Mouse (Mus musculus) stomach, postnatal 0 days (tissue): Measurements from ENCODE around the gene Gast. TPM values are rescaled to one million over a fixed set of nuclear protein-coding genes. Genes with fewer than 3 reads are reported as not detected.
"Not testable (repeated sequence)": the region's sequence is repeated elsewhere in the genome, so short reads cannot be mapped to it uniquely, and the experiment has no call there.

ENCODE experiments used
- ATAC-seq: fragments of 200-750 bp; cut with Nextera tagmentation; 2 replicates; pipeline ENCODE4 v1.8.0; 2017; ENCODE audit not compliant: low FRiP score, low TSS enrichment
- DNase-seq: peaks from one replicate; pipeline ENCODE4 v3.0.0-alpha.2; 2016; ENCODE audit warnings: low spot score
- H3K27ac ChIP-seq: fragments of 300-500 bp; sonication (generic); replicated peaks from 2 replicates; pipeline ENCODE4 v1.5.1; 2014; ENCODE audit warnings: mild to moderate bottlenecking, control low read depth
- H3K27me3 ChIP-seq: fragments of 300-500 bp; sonication (generic); 2 replicates; pipeline ENCODE4 v1.6.1; 2014; ENCODE audit warnings: low read length; ENCODE audit not compliant: control insufficient read depth, insufficient read depth
- H3K36me3 ChIP-seq: fragments of 300-500 bp; sonication (generic); 2 replicates; pipeline ENCODE4 v1.6.1; 2014; ENCODE audit warnings: low read length, mixed read lengths; ENCODE audit not compliant: control insufficient read depth, insufficient read depth
- H3K4me1 ChIP-seq: fragments of 300-500 bp; sonication (generic); replicated peaks from 2 replicates; pipeline ENCODE4 v1.6.1; 2014; ENCODE audit warnings: antibody characterized with exemption; ENCODE audit not compliant: control insufficient read depth, insufficient read depth
- H3K4me2 ChIP-seq: fragments of 300-500 bp; sonication (generic); replicated peaks from 2 replicates; pipeline ENCODE4 v1.6.1; 2014; ENCODE audit warnings: low read depth, mild to moderate bottlenecking, control low read depth, moderate library complexity
- H3K4me3 ChIP-seq: fragments of 300-500 bp; sonication (generic); 2 replicates; pipeline ENCODE4 v1.5.1; 2014; ENCODE audit warnings: low read depth, low read length, control low read depth
- H3K9ac ChIP-seq: fragments of 300-500 bp; sonication (generic); 2 replicates; pipeline ENCODE4 v1.6.1; 2014; ENCODE audit warnings: mild to moderate bottlenecking, low read length, control low read depth, mixed read lengths
- H3K9me3 ChIP-seq: fragments of 300-500 bp; sonication (generic); 2 replicates; pipeline ENCODE4 v1.6.1; 2016; ENCODE audit warnings: low read length; ENCODE audit not compliant: control insufficient read depth
- CTCF ChIP-seq: IDR thresholded peaks from 2 replicates; pipeline ENCODE4 v1.5.1; 2016; ENCODE audit warnings: antibody characterized with exemption, low read depth, mild to moderate bottlenecking, moderate library complexity
- EP300 ChIP-seq: optimal IDR thresholded peaks from 2 replicates; pipeline ENCODE3; 2016; ENCODE audit warnings: antibody characterized with exemption
- WGBS: fragments of 180-500 bp; shearing (Covaris S2); extraction: QIAGEN DNeasy Blood & Tissue Kit; methylation state at CpG from one replicate; pipeline ENCODE4 v1.1.7; 2014; 5-methylcytosine and 5-hydroxymethylcytosine counted together
- polyA plus RNA-seq: library from polyadenylated mRNA; unstranded; fragments of >200 nt; fragmentation: Nextera tagmentation; extraction: Ambion mirVana; gene quantifications from 2 replicates; pipeline ENCODE4 v1.2.1, GENCODE M21; 2015

Gast gene
- polyA plus RNA-seq, 1 experiment from 2014 or later = 84.7 TPM

DNA sequence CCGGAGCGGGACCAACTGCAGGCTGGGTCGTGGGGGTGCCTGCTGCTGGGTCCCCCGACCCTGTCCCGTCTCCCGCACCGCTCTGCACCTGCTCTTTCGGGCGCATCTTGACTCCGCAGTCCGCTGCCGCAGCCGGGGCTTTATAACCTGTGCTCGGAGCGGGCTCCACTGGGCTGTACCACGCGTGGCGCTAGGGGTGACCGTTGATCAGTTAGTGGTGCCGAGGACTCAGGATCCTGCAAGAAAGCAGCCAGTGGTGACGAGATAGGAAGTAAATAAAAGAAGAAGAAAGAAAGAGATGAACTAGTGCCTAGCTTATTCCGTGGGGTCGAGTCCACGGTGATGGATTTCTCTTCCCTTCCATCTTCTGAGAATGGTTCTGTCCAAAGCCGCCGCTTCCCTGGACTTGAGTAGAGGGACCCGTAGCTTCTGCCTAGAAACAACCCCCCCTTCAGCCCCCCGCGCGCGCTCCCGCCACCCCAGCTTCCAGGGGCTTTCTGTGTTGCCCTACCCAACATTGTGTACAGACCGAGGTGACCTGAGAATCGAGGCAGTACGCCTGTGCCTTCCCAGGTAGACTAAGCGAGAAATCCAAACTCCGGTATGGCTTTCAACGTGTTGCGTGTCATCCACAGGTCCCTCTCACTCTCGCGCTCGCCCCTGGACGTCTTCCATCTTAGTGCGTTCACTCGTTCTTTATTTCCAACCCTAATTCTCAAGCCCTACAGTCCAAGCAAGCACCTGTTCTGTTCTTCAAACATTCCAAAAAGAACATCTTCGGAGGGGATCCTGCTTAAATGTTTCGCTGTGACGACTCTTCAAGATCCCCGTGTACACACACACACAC, 22.0 kb downstream of the Gast start, which contains the start of gene Hap1:
Hap1 (minus strand) TSS at position 157 of the 847 bp plus-strand sequence.
- peak; percentile 76 for DNase-seq
- Histone ChIP-seq H3K36me3 (no peaks in the 10 kb centered on the region), H3K4me3 (peak within 1 kb of the TSS; percentile 66), H3K27me3 (peaks cover 3% of the 10 kb centered on the region; the same call in 1 of the 2 replicates), H3K27ac (0 out of 2 replicates have a peak within 1 kb of the TSS, but pooled peaks have one; percentile 24), H3K9ac (peak within 1 kb of the TSS; percentile 61), H3K9me3 (no peaks in the 10 kb centered on the region), H3K4me1 (no peaks in the 10 kb centered on the region), H3K4me2 (peak within 1 kb of the TSS; percentile 100)
- 3% methylated on average over 46 of the region's 49 CpGs for WGBS
- peak; percentile 63 for ATAC-seq
- no peak for TF ChIP-seq EP300
- TF ChIP-seq CTCF = no peak

DNA sequence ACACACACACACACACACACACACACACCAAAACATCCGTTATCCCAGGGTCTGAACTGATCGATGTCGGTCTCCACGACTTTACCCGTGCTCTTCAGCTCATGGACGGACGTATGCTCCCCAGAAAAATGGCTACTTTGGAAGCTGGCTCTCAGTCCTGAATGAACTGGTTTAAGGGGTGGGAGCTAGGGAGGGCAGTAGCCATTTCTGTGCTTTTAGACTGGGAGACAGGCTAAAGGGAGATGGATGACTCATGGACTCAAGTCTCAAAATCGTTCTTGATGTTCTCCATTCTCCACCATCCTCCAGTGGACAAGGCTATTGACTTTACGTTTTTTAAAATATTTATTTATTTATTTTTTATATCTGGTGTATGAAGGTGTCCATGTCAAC, 22.6 kb downstream of the Gast start:
- Histone ChIP-seq H3K4me1 (no peaks in the 10 kb centered on the region), H3K27ac (no peak overlapping the region), H3K9me3 (no peaks in the 10 kb centered on the region), H3K4me2 (peak overlapping the region; percentile 100), H3K27me3 (peaks cover 3% of the 10 kb centered on the region; the same call in 1 of the 2 replicates), H3K36me3 (no peaks in the 10 kb centered on the region), H3K9ac (no peak overlapping the region), H3K4me3 (peak overlapping the region; percentile 66; the same call in 1 of the 2 replicates)
- TF ChIP-seq CTCF (no peak), EP300 (no peak)
- 21% methylated on average over 9 of the region's 9 CpGs for WGBS
- DNase-seq (no peak), ATAC-seq (no peak)

DNA sequence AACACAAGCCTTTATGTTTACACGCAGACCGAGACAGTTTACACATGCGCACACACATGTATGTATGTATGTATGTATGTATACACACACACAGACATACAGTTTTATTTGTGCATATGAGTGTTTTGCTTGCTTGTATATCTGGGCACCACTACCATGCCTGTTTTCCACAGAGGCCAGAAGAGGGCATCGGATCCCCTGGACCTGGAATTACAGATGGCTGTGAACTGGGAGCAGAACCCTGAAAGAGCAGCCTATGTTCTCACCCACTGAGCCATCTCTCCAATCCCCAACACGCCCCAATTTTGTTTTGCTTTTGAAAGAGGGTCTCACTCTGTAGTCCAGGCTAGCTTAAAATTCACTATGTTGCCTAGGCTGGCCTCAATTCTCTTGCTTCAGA, 23.2 kb downstream of the Gast start:
- Histone ChIP-seq H3K36me3 (no peaks in the 10 kb centered on the region), H3K9ac (no peak overlapping the region), H3K9me3 (no peaks in the 10 kb centered on the region), H3K27me3 (peaks cover 3% of the 10 kb centered on the region; the same call in 1 of the 2 replicates), H3K4me3 (no peak overlapping the region), H3K27ac (no peak overlapping the region), H3K4me2 (no peak overlapping the region), H3K4me1 (no peaks in the 10 kb centered on the region)
- WGBS = 47% methylated on average over 5 of the region's 5 CpGs
- ATAC-seq = no peak
- DNase-seq = no peak
- TF ChIP-seq EP300 (no peak), CTCF (peak; percentile 26; the same call in 1 of the 2 replicates)

DNA sequence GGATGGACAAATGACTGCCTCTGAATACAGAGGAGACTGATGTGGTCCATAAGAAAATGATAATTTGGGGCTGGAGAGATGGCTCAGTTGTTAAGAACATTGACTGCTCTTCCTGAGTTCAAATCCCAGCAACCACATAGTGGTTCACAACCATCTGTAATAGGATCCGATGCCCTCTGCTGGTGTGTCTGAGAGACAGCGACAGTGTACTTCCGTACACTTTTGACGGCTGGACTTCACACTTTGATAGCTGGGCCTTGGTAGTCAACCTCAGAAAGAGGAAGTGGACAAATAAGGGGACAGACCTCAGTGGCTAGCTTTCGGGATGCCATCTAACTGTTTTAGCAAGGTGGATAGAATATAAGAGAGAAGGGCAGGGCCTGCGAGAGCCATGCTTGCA, 26.0 kb downstream of the Gast start:
- TF ChIP-seq CTCF (no peak), EP300 (no peak)
- Histone ChIP-seq H3K4me1 (no peaks in the 10 kb centered on the region), H3K9me3 (no peaks in the 10 kb centered on the region), H3K27ac (no peak overlapping the region), H3K4me3 (no peak overlapping the region), H3K4me2 (no peak overlapping the region), H3K9ac (no peak overlapping the region), H3K27me3 (peaks cover 3% of the 10 kb centered on the region; the same call in 1 of the 2 replicates), H3K36me3 (no peaks in the 10 kb centered on the region)
- ATAC-seq = no peak
- DNase-seq = no peak
- WGBS = 79% methylated on average over 6 of the region's 6 CpGs

DNA sequence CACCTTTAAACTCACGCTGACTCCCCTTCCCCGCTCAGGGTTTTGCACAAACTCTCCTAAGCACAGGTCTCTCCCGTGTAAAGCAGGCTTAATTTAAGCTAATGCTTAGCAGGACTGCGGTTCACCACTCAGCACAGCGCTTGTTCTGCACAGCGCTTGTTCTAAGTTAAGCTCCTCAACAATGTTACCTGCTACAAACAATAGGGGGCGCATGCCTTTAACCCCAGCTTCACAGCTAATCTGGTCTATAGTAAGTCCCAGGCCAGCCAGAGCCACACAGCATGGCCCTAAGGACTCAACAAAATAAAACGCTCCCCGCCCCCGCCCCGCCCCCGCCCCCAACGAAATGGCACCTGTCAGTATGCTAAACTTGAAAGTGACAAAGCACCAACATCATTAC, 26.9 kb downstream of the Gast start:
- not testable (repeated sequence) for H3K27ac ChIP-seq, H3K27me3 ChIP-seq, DNase-seq, H3K9me3 ChIP-seq, H3K36me3 ChIP-seq, H3K4me3 ChIP-seq, H3K9ac ChIP-seq, ATAC-seq, H3K4me2 ChIP-seq, H3K4me1 ChIP-seq
- WGBS = no CpG with 5 or more reads among the region's 13 CpGs

DNA sequence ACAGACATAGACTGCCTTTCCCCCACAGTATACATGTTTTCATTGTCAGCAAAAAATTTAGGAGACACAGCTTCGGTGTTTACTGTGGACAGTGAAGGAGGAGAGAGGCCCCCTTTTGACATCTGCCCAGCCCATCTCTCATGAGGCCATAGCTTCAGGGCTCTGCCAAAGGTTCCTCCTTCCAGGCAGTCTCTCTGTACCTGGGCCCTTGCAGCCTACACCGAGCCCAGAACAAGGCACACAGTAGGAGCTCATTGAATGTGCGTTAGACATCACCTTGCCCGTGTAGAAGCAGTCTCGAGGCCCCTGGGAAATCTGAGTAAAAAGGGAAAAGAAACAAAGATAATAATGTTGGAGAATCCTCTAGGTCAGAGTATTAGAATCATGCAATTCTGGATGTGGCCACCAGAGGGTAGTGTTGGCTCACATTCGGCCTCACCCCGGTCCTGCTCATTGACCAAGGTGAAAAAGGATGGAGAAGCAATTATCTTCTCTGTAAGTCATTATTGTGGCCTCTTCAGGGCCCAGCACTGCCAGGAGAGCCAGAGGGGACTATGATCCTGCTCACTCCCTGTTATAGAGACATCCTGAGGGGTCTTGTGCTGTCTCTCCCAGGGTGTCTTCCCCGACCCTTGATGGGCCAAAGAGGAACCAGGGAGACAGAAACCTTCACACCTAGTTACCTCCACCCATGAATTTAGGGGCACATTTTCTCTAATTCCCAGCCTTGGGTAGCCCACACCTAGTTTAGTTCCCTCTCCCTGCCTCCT, 28.2 kb downstream of the Gast start:
- Histone ChIP-seq H3K4me1 (no peaks in the 10 kb centered on the region), H3K4me2 (no peak overlapping the region), H3K4me3 (no peak overlapping the region), H3K27ac (no peak overlapping the region), H3K36me3 (no peaks in the 10 kb centered on the region), H3K9me3 (no peaks in the 10 kb centered on the region), H3K27me3 (no peaks in the 10 kb centered on the region), H3K9ac (no peak overlapping the region)
- peak; percentile 96 for TF ChIP-seq CTCF
- TF ChIP-seq EP300 = no peak
- WGBS = 13% methylated on average over 8 of the region's 8 CpGs
- ATAC-seq (peak; percentile 27; the same call in 1 of the 2 replicates), DNase-seq (peak; percentile 83)
